8 mouse cellular contexts compared by ENCODE assay signal in genomic region chr1:168416729-168417437, GRCm38 (mm10). TPM values are rescaled to one million over a fixed set of nuclear protein-coding genes. Genes with fewer than 3 reads are reported as not detected.
DNase-seq lines count a peak whose midpoint lies in the region; ATAC-seq lines count a peak whose summit lies in the region.

No protein-coding gene starts in this region.

- H3K4me3 ChIP-seq in megakaryocyte, embryonic 14.5 days (replicated peaks), result peak overlapping the region; percentile 59
- no peak overlapping the region for H3K4me3 ChIP-seq in embryonic facial prominence, embryonic 14.5 days (ENCODE audit: low read depth, low read length)
- H3K4me3 ChIP-seq in stomach, embryonic 14.5 days (ENCODE audit: low read depth, low read length), result no peak overlapping the region

- H3K27me3 ChIP-seq in megakaryocyte, embryonic 14.5 days (replicated peaks), result no peaks in the 10 kb centered on the region
- H3K27me3 ChIP-seq in embryonic facial prominence, embryonic 14.5 days (replicated peaks; ENCODE audit: control insufficient read depth, insufficient read depth, low read length), result no peaks in the 10 kb centered on the region
- H3K27me3 ChIP-seq in stomach, embryonic 14.5 days (ENCODE audit: control insufficient read depth, insufficient read depth, low read length), result no peaks in the 10 kb centered on the region

- peaks cover 94% of the 10 kb centered on the region for H3K36me3 ChIP-seq in megakaryocyte, embryonic 14.5 days (replicated peaks; ENCODE audit: low read length)
- H3K36me3 ChIP-seq in embryonic facial prominence, embryonic 14.5 days (ENCODE audit: control insufficient read depth, insufficient read depth, low read length), result peaks cover 6% of the 10 kb centered on the region
- peaks cover 17% of the 10 kb centered on the region; the same call in 1 of the 2 replicates for H3K36me3 ChIP-seq in stomach, embryonic 14.5 days (ENCODE audit: control insufficient read depth, insufficient read depth, low read length)

- H3K4me1 ChIP-seq in megakaryocyte, embryonic 14.5 days, result peaks cover 49% of the 10 kb centered on the region
- peaks cover 30% of the 10 kb centered on the region for H3K4me1 ChIP-seq in embryonic facial prominence, embryonic 14.5 days (ENCODE audit: control insufficient read depth, insufficient read depth, low read length)
- H3K4me1 ChIP-seq in stomach, embryonic 14.5 days (ENCODE audit: control insufficient read depth, insufficient read depth, low read length), result peaks cover 23% of the 10 kb centered on the region

- no peak overlapping the region; the same call in 1 of the 2 replicates for H3K9ac ChIP-seq in embryonic facial prominence, embryonic 14.5 days (ENCODE audit: low read depth, low read length)
- no peak overlapping the region for H3K9ac ChIP-seq in stomach, embryonic 14.5 days (replicated peaks; ENCODE audit: low read depth, low read length)

- H3K4me2 ChIP-seq in embryonic facial prominence, embryonic 14.5 days (ENCODE audit: low read depth, low read length), result peak overlapping the region; percentile 17; the same call in 1 of the 2 replicates
- 0 out of 2 replicates have a peak overlapping the region, but pooled peaks have one; percentile 5 for H3K4me2 ChIP-seq in stomach, embryonic 14.5 days (replicated peaks; ENCODE audit: low read depth, low read length)

- no peak for ATAC-seq in megakaryocyte, adult 5-6 weeks (ENCODE audit: poor library complexity, severe bottlenecking)
- ATAC-seq in embryonic facial prominence, embryonic 14.5 days (ENCODE audit: low read depth), result peak; percentile 75
- peak; percentile 78; the same call in 1 of the 2 replicates for ATAC-seq in stomach, embryonic 14.5 days (ENCODE audit: insufficient number of reproducible peaks, insufficient read depth, low FRiP score, low read depth)

- no peaks in the 10 kb centered on the region for H3K9me3 ChIP-seq in megakaryocyte, embryonic 14.5 days
- no peaks in the 10 kb centered on the region for H3K9me3 ChIP-seq in embryonic facial prominence, embryonic 14.5 days (ENCODE audit: control insufficient read depth, low read length)
- H3K9me3 ChIP-seq in stomach, embryonic 14.5 days (ENCODE audit: control insufficient read depth, low read depth, low read length), result no peaks in the 10 kb centered on the region

- 14% methylated on average over 9 of the region's 11 CpGs for WGBS in embryonic facial prominence, embryonic 14.5 days
- 12% methylated on average over 11 of the region's 11 CpGs for WGBS in stomach, embryonic 14.5 days

- H3K27ac ChIP-seq in embryonic facial prominence, embryonic 14.5 days (replicated peaks; ENCODE audit: low read depth, low read length), result no peak overlapping the region
- peak overlapping the region; percentile 11; the same call in 1 of the 2 replicates for H3K27ac ChIP-seq in stomach, embryonic 14.5 days (ENCODE audit: low read length)

- peak; percentile 66 for DNase-seq in embryonic facial prominence, embryonic 14.5 days (ENCODE audit: low spot score)
- peak; percentile 42 to 67 for DNase-seq in kidney, postnatal 25 days
- no peak for DNase-seq in gastrocnemius, adult 18-20 months (ENCODE audit: low spot score)
- no peak for DNase-seq in lung, postnatal 10 days
- no peak for DNase-seq in thymus, postnatal 0 days (ENCODE audit: low spot score)

RNA-seq across cellular contexts. Expression of gene Pbx1, which starts 15.2 kb away (rescaled TPM):
- 49.8 and 80.6 TPM in 2 replicates for polyA plus RNA-seq in megakaryocyte, embryonic 14.5 days (2012; ENCODE audit: insufficient read depth, low replicate concordance)
- total RNA-seq in megakaryocyte, adult 5-6 weeks (2015), result 11.6 and 14.0 TPM in 2 replicates
- total RNA-seq in megakaryocyte, adult 5-6 weeks (2017), result 11.2 and 17.6 TPM in 2 replicates
- 30.5 and 34.7 TPM in 2 replicates for polyA plus RNA-seq in embryonic facial prominence, embryonic 14.5 days (2014; fragmentation: Nextera tagmentation; extraction: Ambion mirVana)
- 60.3 and 64.1 TPM in 2 replicates for polyA plus RNA-seq in stomach, embryonic 14.5 days (2014; fragmentation: Nextera tagmentation; extraction: Ambion mirVana)
- 10 to 100 TPM; 25.2 to 28.0 TPM for total RNA-seq in gastrocnemius, adult 18-20 months (2021)
- polyA plus RNA-seq in thymus, postnatal 0 days (2015; fragmentation: Nextera tagmentation; extraction: Ambion mirVana), result 4.6 and 5.8 TPM in 2 replicates

Comparison
In these comparisons a context has a peak if more than half of its experiments do, and no peak if none do; other contexts are left out.
1. DNase-seq: peak in embryonic facial prominence, embryonic 14.5 days (single experiment) and kidney, postnatal 25 days (2 of 2); none in gastrocnemius, adult 18-20 months (single experiment), lung, postnatal 10 days (single experiment) and thymus, postnatal 0 days (single experiment).